Mouse (Mus musculus): ENCODE measurements around the gene H2-T3. TPM values are rescaled to one million over a fixed set of nuclear protein-coding genes. Genes with fewer than 3 reads are reported as not detected.
"Not testable (repeated sequence)": the region's sequence is repeated elsewhere in the genome, so short reads cannot be mapped to it uniquely, and the experiment has no call there.

The H2-T3 gene
- polyA plus RNA-seq, 1 experiment from 2014 or later, result not detected

DNA sequence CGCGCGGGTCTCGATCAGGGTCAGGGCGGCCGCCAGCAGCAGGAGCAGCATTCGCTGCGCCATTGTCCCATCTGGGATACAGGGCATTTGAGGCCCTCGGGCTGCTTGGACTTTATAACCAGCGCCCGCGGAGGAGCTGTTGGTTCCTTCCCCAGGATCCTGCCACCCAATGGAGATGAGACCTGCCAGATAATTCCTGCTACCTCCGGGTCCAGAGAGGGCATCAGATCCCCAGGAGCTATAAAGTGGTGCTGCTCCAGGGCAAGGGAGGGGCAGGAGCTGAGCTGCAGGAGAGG is 44.3 kb downstream of the H2-T3 start:
- not testable (repeated sequence) for H3K9me3 ChIP-seq; DNase-seq (ENCODE audit: extremely low spot score, low spot score); H3K36me3 ChIP-seq (replicated peaks); H3K27ac ChIP-seq
- peaks cover 82% of the 10 kb centered on the region for H3K27me3 ChIP-seq (ENCODE audit: poor library complexity, severe bottlenecking)
- WGBS, result under 1% methylated on average over 13 of the region's 13 CpGs
- peak overlapping the region; percentile 44 for H3K4me3 ChIP-seq
- peaks cover 11% of the 10 kb centered on the region for H3K4me1 ChIP-seq

DNA sequence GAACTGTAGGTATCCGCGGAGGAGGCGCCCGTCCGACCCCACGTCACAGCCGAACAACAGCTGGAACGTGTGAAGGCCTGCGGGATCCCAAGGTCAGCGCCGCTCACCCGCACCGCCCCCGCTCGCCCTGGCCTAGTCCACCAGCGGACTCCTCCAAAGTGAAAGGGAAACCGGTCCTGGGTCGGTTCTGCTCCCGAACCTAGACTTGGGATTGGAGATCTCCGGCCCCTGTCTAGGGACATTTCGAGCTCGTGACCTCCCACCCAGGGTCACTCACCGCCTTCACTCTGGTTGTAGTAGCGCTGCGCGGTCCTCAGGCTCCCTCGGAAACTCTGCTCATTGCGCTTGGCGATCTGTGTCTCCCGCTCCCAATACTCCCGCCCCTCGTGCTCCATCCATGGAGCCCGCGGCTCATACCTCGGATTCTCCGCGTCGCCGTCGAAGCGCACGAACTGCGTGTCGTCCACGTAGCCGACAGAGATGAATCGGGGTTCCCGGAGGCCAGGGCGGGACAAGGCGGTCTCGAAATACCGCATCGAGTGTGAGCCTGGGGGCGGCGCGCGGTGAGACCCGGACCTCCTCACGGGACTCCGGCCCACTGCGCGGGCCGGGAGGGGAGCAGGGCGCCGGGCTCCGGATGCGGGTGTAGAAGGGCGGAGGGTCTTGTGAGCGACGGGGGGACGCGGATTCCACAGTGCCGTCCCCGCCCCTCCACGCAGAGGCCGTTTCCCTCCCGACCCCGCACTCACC is 44.8 kb downstream of the H2-T3 start:
- no peaks in the 10 kb centered on the region for H3K9me3 ChIP-seq
- DNase-seq (ENCODE audit: extremely low spot score, low spot score), result peak; percentile 36
- peaks cover 11% of the 10 kb centered on the region for H3K4me1 ChIP-seq
- peaks cover 80% of the 10 kb centered on the region for H3K27me3 ChIP-seq (ENCODE audit: poor library complexity, severe bottlenecking)
- H3K27ac ChIP-seq, result no peak overlapping the region
- H3K36me3 ChIP-seq (replicated peaks), result no peaks in the 10 kb centered on the region
- H3K4me3 ChIP-seq, result peak overlapping the region; percentile 44
- WGBS, result 1% methylated on average over 78 of the region's 78 CpGs

DNA sequence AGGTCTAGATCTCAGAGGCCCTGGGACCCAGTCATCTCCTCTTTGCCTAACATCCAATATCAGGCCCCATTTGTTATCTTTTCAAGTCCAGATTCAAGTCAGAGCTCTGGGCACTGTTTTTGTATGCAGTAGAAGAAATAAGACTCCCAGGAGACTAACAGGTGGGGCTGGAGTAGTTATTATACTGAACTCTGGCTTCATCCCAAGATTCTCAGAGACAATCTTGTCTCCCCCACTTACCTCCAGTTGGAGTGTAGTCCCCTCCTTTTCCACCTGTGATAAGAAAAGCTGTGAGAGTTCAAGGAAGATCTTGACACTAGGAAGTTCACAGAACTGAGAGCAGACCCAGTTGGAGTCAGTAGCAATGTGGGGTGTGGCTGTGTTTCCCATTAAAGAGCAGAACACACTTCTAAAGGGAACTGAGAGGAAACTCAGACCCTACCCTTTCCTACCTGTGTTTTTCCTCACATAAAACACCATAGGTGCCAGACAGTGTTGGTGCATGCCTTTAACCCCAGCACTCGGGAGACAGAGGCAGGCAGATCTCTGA is 53.7 kb downstream of the H2-T3 start:
- not testable (repeated sequence) for H3K36me3 ChIP-seq (replicated peaks); H3K27ac ChIP-seq; H3K4me3 ChIP-seq; H3K9me3 ChIP-seq; DNase-seq (ENCODE audit: extremely low spot score, low spot score); H3K4me1 ChIP-seq
- peaks cover 34% of the 10 kb centered on the region for H3K27me3 ChIP-seq (ENCODE audit: poor library complexity, severe bottlenecking)
- 81% methylated on average over 1 of the region's 1 CpGs for WGBS

Other genes starting within 250 kb of the H2-T3 start
- 114 and 129 TPM in 2 replicates for gene Abcf1, start 220.5 kb downstream of the H2-T3 start, polyA plus RNA-seq (2016; fragmentation: Nextera tagmentation; extraction: Ambion mirVana)
- gene Gnl1, start 210.4 kb downstream of the H2-T3 start, polyA plus RNA-seq (2016; fragmentation: Nextera tagmentation; extraction: Ambion mirVana), result 66.9 and 68.8 TPM in 2 replicates
- 45.6 and 48.3 TPM in 2 replicates for gene Prr3, start 210.1 kb downstream of the H2-T3 start, polyA plus RNA-seq (2016; fragmentation: Nextera tagmentation; extraction: Ambion mirVana)
- 3.1 and 3.5 TPM in 2 replicates for gene H2-T24, start 169.7 kb downstream of the H2-T3 start, polyA plus RNA-seq (2016; fragmentation: Nextera tagmentation; extraction: Ambion mirVana)
- 2.1 and 3.3 TPM in 2 replicates for gene H2-T23, start 157.4 kb downstream of the H2-T3 start, polyA plus RNA-seq (2016; fragmentation: Nextera tagmentation; extraction: Ambion mirVana)
- gene H2-T22, start 147.5 kb downstream of the H2-T3 start, polyA plus RNA-seq (2016; fragmentation: Nextera tagmentation; extraction: Ambion mirVana), result 6.8 and 8.1 TPM in 2 replicates
- gene Gm6034, start 147.3 kb downstream of the H2-T3 start, polyA plus RNA-seq (2016; fragmentation: Nextera tagmentation; extraction: Ambion mirVana), result not detected in 2 replicates
- not detected in 2 replicates for gene Gm11127, start 131.9 kb downstream of the H2-T3 start, polyA plus RNA-seq (2016; fragmentation: Nextera tagmentation; extraction: Ambion mirVana)
- gene Gm19684, start 68.6 kb downstream of the H2-T3 start, polyA plus RNA-seq (2016; fragmentation: Nextera tagmentation; extraction: Ambion mirVana), result not detected in 2 replicates
- not detected in 2 replicates for gene Gm7030, start 60.9 kb downstream of the H2-T3 start, polyA plus RNA-seq (2016; fragmentation: Nextera tagmentation; extraction: Ambion mirVana)
- gene Gm8909, start 21.8 kb downstream of the H2-T3 start, polyA plus RNA-seq (2016; fragmentation: Nextera tagmentation; extraction: Ambion mirVana), result not detected in 2 replicates
- gene Rpp21, start 67.8 kb upstream of the H2-T3 start, polyA plus RNA-seq (2016; fragmentation: Nextera tagmentation; extraction: Ambion mirVana), result 94.4 and 98.2 TPM in 2 replicates
- 20.5 and 23.9 TPM in 2 replicates for gene Trim39, start 82.0 kb upstream of the H2-T3 start, polyA plus RNA-seq (2016; fragmentation: Nextera tagmentation; extraction: Ambion mirVana)
- 0.21 TPM in 1 of 2 replicates, not detected in the other for gene H2-M10.2, start 96.2 kb upstream of the H2-T3 start, polyA plus RNA-seq (2016; fragmentation: Nextera tagmentation; extraction: Ambion mirVana)
- not detected in 2 replicates for gene H2-M10.1, start 135.9 kb upstream of the H2-T3 start, polyA plus RNA-seq (2016; fragmentation: Nextera tagmentation; extraction: Ambion mirVana)
- gene H2-M10.3, start 178.1 kb upstream of the H2-T3 start, polyA plus RNA-seq (2016; fragmentation: Nextera tagmentation; extraction: Ambion mirVana), result not detected in 2 replicates

All from forebrain, embryonic 10.5 days (tissue).